Mouse (Mus musculus) CD4-positive, CD25-positive, alpha-beta regulatory T cell, adult 2 months (primary cell): ENCODE results near the gene Slc11a2.
"Not testable (repeated sequence)": the region's sequence is repeated elsewhere in the genome, so short reads cannot be mapped to it uniquely, and the experiment has no call there.

Experiments used
- DNase-seq: peaks from one replicate; pipeline ENCODE4 v3.0.0-alpha.2; 2012; ENCODE audit warnings: low read depth, low spot score

Slc11a2 gene

DNA sequence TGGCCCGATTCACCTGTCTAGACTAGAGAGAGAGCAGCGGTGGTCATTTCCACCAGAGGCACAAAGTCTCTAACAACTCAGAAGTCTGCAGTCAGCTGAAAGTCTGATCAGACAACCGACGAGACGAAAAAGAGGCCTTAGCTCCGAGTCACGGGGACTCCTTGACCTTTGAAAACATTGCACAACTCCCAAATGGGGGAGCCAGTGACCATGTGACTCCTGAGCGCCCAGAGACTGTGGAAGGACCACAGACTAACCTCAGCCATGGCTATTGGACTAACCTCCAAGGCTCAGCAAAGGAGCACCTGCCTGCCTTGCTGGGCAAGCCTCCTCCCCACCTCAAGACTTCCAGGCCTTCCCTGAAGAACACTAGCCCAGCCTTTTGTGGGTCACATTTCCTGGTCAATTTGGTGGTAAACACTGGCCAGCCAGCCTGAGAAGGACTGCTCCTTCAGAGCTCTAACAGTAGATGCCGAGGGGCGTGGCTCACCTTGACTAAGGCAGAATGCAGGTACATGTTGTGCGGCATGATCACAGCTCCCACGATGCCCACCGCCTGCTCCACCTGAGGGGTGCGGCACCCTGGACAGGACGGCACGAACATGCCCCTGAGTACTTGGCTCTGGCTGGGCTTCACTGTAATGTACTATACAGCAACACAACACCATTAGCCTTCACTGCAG is 21.4 kb downstream of the Slc11a2 start:
- no peak for DNase-seq

DNA sequence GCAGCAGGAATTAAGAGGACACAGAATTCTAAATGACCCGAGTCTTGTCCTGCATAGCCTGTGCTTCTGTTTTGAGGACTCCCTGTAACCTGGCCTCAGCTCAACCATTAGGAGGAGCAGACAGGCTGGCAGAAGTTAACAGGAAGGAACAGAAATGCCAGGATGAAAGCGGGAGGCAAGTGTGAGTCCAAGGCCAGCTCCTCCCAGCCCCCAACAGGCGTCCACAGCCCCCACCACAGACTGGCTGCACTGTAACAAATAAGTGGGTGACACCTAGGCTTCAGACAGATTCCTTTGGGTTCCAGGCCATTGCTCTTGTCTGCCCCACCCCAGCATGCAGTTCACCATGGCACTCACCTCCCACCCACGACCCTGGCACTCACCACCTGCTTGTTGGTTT is 22.1 kb downstream of the Slc11a2 start:
- DNase-seq: no peak

DNA sequence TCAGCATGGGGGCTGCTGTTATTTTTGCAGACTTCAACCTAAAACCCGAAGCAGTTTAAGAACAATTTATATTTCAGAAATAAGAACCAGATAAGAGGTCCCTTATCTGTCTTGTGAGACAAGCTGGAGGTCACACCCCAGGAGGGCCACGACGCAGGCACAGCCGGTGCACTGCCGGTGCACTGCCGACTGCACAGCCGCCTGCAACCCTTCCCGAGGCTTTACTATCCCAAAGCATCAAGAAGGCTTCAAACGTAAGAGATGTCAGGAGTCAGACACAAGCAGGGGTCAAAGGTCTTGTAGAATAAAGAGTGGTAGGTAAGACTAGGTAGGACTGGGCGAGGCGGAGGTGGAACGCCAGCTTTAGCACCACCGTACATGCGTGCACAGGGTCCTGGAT is 22.5 kb downstream of the Slc11a2 start:
- DNase-seq: no peak

DNA sequence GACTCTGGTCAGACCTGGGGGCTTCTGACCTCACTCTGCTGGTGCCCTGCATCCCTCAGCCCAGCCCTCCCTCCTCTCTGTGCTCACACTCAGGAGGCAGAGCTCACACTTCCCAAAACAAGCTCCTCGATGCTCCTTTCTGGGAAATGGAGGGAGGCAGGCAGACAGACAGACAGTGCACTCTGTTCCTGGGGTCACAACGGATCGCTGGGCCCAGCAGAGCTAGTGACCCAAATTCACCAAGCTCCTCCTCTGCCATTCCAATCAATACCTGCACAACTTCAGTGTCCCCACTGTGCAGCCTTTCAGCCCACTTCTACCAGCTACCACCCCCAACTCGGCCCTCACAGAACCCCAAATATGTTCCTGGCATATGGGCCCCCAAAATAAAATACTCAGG is 23.1 kb downstream of the Slc11a2 start:
- DNase-seq: no peak

- DNase-seq: no peak
These were observed 24.2 kb downstream of the Slc11a2 start for GRCm38 (mm10) chr15:100400592-100401250.

DNA sequence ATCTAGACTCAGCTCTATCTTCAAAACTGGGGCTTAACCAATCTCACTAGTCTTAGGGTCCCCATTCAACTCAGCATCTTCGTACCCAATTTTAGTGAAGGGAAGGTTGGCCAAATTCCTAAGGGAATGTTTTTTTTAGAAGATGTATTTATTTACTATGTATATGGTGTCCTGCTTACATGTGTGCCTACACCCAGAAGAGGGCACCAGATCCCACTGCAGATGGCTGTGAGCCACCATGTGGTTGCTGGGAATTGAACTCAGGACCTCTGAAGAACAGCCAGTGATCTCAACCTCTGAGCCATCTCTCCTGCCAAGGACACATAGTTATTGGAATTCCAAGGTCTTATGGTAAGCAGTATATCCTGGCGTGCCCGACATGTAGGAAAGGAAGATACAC is 29.3 kb downstream of the Slc11a2 start:
- DNase-seq: no peak

DNA sequence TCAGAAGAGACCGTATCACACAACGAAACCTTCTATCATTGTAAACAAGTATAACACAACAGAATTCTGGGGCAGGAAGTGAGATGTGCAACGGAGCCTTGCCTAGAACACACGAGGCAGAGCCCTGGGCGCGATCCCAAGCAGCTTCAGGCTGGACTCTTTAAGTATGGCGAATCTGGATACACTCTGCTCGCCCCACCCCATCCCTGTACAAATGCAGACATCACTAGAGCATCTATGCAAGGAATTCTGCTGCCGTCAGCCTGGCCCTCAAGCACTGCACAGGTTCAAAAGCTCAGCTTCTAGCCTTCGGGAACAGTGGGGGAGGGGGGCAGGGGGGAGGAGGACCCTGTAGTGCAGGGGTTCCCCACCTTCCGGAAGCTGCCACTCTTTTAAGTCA is 31.9 kb downstream of the Slc11a2 start:
- no peak for DNase-seq

GRCm38 (mm10) chr15:100391599-100391998 is 33.3 kb downstream of the Slc11a2 start:
- no peak for DNase-seq

DNA sequence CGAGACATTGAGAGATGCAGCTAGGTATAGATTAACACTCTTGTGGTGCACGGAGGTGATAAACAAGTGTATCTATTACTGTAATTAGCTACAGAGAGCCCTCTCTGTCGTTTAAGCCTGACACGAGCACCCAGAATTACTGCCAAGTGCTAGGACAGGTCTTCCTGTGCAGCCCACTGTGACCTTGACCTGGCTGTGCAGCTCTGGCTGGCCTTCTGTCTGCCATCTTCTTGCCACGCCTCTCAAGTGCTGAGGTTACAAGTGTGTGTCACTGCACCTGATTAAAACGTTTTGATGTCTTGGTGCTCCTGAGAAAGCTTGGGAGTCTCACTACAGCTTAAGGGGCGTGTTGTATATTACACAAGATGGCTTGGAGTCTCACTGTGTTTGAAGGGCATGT is 33.8 kb downstream of the Slc11a2 start:
- no peak for DNase-seq

DNA sequence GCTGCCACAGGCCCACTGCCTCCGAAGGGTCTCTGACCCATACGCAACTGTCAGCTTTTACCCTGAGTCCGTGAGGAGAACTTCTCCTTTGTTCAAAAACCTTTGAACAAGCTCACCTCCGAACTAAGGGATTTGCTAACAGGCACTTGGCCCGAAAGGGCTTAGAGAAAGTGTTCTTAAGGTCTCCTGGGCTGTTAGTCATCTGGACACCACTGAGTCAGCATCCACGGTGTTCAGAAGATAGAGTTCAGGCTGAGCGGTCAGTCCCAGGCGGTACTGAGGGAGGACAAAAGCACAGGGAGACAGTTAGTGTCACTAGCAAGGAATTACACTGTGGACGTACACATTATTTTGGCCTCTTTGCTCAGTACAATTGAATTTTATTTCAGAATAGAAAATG is 36.0 kb downstream of the Slc11a2 start:
- no peak for DNase-seq

DNA sequence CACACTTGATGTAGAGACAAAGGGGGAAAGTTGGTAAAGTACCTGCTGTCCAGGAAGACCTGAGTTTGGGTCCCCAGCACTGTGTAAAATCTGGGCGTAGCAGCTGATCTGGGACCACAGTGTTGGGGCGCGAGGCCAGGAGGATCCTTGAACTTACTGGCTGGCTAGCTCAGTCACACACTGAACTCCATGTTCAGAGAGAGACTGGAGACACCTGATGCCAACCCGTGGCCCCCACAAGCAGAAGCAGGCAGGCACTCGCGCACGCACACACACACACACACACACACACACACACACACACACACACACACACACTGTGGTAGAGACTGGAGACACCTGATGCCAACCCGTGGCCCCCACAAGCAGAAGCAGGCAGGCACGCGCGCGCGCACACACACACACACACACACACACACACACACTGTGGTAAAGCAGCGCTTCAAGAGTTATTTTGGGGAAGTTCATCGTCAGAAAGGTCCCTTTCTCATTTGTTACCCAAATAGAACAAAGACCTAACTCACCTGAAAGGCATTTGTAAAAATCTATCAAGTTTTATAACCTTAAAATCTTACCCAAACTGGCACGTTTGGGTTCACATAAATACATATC is 36.5 kb downstream of the Slc11a2 start:
- DNase-seq: no peak

GRCm38 (mm10) chr15:100387544-100388223 is 37.2 kb downstream of the Slc11a2 start:
- no peak for DNase-seq

DNA sequence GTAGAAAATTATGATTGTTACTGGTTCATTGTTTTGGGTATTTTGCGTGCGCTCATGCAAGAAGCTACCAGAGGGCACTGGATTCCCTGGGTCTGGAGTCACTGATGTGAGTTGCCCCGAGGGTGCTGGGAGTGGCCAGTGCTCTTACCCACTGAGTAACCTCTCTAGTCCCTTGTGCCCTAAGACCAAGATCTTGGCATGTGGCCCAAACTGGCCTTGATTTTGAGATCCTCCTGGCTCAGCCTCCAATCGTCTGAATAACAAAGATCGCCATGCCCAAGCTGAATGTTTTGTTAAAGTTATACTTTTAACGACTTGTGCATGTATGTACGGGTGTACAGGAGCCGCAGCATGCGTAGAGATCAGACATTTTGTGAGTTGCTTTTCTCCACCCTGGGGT is 39.2 kb downstream of the Slc11a2 start:
- no peak for DNase-seq

GRCm38 (mm10) chr15:100380104-100380503 is 44.8 kb downstream of the Slc11a2 start:
- no peak for DNase-seq

- DNase-seq: no peak
These were observed 45.2 kb downstream of the Slc11a2 start for GRCm38 (mm10) chr15:100379658-100380057.

DNA sequence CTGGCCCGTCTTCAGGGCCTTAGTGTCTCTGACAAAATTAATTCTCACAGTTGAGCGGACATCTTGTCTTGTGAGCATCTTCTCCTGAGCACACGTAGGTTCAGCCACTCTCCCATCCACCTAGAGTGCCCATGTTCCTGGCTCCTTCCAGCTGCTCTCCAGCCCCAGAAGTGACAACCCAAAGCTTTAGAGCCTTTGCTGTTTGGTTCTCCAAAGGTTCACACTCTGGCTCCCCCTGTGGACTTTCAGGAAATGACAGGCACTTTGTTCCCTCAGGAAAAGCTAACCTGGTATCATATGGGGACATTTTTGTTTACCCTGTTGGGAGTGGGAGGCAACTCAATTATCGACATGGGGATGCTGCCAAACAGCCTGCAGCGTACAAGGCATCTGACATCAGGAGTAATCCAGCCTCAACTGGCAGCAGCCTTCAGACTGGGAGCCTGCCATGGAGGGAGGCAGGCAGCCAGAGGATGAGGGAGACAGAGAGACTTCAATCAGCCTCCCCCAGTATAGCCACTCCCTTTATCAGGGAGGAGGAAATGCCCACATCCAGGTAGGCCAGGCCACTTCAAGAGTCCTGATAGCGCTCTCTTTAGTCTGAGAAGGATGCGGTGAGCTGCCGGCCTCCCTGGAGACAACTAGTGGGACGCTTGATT is 46.9 kb downstream of the Slc11a2 start:
- not testable (repeated sequence) for DNase-seq

GRCm38 (mm10) chr15:100375066-100375465 is 49.8 kb downstream of the Slc11a2 start:
- peak; percentile 57 for DNase-seq

GRCm38 (mm10) chr15:100367119-100367518 is 57.8 kb downstream of the Slc11a2 start:
- DNase-seq: no peak

DNA sequence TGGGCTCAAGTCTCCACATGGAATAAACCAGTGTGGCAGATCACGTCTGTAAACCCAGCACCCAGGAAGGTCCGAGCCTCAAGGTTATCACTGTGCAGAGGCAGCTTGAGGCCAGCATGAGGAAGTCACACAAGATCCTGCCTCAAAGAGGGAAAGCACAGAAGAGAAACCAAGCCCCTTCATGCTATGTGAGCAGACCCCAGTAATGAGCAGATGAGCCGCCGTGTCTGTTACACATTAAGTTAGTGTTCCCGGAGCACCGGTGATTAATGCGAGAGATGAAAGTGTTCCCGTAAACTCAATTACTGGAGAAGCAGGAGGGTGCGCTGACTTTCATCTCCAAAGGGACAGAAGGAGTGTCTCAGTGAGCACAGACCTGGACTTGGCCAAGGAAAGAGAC is 58.9 kb downstream of the Slc11a2 start:
- DNase-seq: not testable (repeated sequence)

DNA sequence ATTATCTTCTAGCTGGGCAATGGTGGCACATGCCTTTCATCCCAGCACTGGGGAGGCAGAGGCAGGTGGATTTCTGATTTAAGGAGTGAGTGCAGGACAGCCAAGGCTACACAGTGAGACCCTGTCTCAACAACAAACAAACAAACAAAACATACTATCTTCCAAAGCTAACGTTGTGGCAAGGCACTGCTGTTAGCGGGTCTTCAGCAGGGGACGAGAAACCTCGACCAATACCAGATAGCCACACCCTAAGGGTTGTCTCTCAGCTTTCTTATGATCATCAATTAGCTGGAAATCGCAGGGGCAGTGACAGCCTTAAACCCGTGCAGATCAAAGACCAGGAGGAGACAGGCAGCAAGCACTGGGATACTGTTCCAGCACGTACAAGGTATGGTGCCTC is 60.6 kb downstream of the Slc11a2 start, which contains the start of gene Higd1c:
TSS of gene Higd1c (plus strand) at position 301 of the 400 bp plus-strand sequence.
- no peak for DNase-seq

DNA sequence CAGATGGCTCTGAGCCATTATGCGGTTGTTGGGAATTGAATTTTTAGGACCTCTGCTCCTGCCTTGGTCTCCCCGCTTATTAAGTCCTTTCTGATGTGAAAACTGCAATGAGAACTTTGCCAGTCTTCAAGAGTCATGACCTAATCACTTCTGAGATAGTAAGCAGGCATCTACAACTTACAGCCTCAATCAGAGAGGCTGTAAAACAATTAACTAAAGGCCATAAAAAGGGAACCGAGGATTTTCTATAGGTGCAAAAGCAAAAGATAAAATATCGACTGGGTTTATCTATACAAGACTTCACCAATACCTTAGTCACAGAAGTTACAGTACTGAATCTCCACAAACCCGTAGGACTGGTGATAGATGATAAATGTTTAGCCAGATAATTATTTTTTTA is 69.0 kb downstream of the Slc11a2 start:
- no peak for DNase-seq

DNA sequence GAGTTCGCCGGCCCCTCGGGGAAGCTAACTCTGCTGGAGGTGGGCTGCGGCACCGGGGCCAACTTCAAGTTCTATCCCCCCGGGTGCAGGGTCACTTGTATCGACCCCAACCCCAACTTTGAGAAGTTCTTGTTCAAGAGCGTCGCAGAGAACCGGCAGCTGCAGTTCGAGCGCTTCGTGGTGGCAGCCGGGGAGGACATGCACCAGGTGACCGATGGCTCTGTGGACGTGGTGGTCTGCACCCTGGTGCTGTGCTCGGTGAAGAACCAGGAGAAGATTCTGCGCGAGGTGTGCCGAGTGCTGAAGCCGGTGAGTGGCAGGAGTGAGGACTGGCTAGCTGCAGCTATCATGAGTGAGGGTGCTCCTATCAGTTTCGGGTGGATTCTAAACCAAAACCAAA is 71.5 kb downstream of the Slc11a2 start:
- DNase-seq: not testable (repeated sequence)
